Mouse (Mus musculus) c-Kit-positive CD71-negative TER-119-negative erythroid progenitor cells, embryonic 14.5 days (primary cell): Measurements from ENCODE around the gene Pole3.
A peak's percentile ranks its signal among the peaks of the same experiment; 100 is the strongest.

Experiments used
- DNase-seq: peaks from one replicate; pipeline ENCODE4 v3.0.0-alpha.2; 2013; ENCODE audit warnings: low read depth

The Pole3 gene

GRCm38 (mm10) chr4:62524651-62525488 is at the start of gene Pole3, which contains the start of gene 4933430I17Rik:
Pole3 (minus strand) TSS chr4:62525068.
4933430I17Rik (plus strand) TSS chr4:62525369.
- peak; percentile 96 for DNase-seq

DNA sequence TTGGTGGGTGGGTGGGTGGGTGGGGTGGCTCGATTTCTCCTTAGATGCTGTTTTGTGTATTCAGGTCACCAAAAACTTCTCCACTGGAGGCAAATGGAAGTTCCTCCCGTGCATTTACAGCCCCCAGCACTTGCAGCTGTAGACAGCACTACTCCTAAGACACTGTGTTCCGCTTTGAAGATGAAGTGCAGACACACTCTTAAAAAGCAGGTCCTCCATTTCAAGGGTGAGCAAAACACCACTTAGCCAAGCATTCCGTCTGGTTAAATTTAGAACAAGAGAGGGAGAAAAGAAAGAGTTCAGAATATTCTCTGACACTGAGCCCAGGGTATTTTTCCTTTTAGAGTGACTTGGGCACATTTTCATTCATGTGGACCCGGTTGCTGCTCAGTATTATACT is 45.2 kb upstream of the Pole3 start:
- DNase-seq: no peak

- no peak for DNase-seq
Measured at GRCm38 (mm10) chr4:62569603-62570002, 44.7 kb upstream of the Pole3 start.

DNA sequence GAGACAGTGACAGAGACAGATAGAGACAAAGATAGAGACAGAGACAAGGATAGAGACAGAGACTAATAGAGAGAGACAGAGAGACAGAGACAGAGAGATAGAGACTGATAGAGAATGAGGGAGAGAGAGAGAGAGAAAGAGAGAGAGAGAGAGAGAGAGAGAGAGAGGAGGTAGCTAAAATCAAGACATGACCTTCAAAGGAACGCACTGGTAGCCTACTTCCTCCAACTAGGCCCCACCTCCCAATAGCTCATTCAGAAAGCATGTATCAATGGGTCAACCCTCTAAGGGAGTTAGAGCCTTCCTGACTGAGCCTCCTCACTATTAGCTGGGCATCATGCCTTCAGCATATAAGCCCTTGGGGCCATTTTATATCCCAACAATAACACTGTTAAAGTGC is 43.5 kb upstream of the Pole3 start:
- DNase-seq: no peak

DNA sequence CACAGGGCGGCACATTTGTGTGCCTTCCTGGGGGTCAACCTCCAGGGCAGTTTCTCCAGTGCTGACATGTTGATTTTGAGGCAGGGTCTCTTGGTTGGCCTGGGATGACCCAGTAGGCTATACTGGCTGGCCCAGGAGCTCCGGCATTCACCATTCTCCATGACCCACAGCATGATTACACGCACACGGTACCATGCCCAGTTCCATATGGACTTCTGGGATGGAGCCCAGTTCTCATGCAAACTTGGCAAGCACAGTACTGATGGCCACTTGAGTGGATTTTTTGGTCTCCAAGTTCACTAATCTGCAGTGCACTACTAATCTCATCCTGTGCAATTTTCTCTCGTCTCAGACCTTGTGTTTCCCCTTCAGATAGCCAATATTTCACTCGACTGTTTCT is 42.8 kb upstream of the Pole3 start:
- DNase-seq: no peak

DNA sequence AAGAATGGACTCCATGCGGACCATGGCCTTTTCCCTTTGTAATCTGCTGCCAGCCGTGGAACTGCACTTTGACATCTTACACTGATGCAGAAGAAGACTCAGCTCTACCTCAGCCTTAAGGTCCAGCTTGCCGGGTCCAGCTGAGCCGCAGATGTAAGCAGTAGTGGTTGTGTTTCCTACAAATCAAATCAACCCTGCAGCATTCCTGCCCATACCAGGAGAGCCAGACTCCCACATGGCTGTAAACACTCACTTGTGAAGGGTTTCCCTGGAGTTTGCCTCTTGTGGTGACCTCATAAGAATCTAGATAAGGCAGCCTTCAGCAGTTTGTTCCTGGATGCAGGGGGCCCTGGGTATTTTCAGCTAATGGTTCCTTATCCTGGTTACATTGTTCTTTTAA is 41.7 kb upstream of the Pole3 start:
- DNase-seq: no peak

GRCm38 (mm10) chr4:62562006-62562405 is 37.1 kb upstream of the Pole3 start:
- no peak for DNase-seq

DNA sequence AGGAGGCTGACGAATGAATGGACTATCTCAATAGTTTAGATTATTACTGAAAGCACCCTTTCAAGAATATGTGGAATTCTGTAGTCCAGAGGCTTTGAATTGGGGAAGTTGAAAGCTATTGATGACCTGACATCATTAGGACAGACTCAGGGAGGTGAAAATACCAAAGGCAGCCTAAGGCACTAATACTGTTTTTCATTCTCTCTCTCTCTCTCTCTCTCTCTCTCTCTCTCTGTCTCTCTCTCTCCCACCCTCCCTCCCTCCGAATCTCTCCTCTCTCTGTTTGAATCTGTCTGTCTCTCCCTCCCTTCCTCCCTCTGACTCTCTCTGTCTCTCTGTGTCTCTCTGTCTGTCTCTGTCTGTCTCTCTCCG is 36.7 kb upstream of the Pole3 start:
- DNase-seq: no peak

DNA sequence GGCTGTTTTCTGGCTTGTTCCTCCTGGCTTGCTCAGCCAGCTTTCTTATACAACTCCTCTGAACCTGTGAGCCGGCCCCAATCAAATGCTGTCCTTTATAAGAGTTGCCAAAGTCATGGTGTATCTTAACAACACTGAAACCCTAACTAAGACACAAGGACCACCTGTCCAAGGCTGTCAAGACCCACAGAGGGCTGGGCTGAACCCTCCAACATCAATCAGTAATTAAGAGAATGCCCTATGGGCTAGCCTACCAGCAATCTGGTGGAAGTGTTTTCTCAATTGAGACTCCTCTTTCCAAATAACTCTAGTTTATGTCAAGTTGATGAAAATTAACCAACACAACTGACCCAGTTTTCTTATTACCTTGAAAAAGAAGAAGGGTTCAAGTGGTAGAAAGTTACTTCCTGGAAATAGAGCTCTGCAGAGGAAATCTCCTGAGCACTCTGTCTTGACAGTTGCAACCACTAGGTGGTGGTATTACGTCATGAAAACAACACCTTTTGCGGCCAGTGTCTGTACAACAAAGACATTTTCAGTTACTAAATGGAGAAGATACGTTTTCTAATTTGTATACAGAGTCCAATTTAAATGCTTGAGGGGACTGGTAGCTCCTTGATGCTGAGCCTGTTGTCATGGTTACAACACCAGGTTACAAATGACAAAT is 36.2 kb upstream of the Pole3 start:
- peak; percentile 78 for DNase-seq

GRCm38 (mm10) chr4:62559797-62560329 is 35.0 kb upstream of the Pole3 start, which contains the start of gene Rgs3:
Rgs3 (plus strand) TSS chr4:62559847.
- no peak for DNase-seq

DNA sequence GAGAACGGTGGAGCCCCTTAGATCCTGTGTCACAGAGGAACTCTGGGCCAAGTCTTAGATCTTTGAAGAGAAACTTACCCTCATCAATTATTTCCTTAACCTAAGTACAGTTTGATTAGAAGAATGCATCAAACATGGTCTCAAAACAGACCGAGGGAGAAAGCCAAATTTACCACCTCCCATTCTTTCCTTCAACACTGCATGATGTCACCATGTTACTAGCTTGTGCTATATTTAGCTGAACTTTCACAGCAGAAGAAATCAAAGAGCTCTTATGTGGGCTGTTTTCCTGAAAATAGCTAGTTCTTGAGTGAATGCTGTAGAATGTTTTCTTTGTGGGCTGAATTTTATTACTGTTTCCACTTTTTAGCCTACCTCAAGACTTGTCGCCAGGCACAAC is 32.6 kb upstream of the Pole3 start:
- no peak for DNase-seq

DNA sequence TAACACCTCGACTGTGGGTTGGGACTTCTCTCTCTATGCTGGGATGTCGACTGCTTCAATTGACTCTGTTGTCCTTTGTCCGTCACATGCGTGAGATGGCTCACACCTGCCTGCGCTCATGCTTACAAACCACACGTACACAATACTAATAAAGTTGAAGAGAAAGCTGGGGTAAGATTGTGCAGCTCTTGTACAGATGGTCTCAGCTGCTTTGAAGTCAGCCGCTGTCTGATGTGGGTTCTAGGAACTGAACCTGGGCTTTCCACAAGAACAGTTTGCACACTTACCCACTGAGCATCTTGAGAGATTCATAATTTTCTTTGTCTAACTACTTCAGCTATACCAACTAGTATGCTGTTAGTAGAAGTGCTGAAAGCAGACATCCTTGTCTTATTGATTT is 27.1 kb upstream of the Pole3 start:
- DNase-seq: no peak

DNA sequence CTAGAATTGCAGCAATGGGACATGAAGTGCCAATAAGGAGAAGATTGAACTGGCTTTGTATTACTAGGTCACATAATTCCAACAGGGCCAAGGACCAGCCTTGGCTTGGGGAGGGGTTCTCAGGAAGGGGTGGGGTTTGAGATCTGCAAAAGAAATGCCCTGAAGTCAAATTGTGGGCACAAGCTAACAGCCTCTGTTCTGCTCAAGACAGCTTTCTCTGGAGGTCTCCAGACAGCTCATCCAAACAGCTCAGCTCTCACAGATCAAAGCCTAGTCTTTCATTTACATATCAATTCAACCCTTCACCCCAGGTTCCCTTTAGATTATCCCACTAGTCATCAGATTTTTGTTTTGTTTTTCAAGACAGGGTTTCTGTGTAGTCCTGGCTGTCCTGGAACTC is 19.9 kb upstream of the Pole3 start:
- DNase-seq: no peak

DNA sequence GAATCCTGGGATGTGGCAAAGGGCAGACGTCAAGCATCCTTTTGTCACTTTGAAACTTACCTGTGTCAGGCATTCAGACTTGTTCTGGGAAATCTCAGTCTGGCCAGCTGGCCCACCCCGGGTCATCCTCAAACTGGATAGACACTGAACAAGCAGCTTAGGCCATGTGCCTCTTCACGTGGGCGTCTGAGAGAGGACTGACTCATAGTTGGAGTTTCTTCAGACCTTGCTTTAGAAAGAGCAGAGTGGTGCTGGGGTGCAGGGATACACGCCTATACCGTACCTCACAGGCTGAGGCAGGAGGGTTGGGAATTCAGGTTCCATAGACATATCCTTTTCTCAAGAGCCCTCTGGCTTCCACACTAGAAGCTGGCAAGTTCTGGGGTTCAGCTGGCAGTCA is 18.9 kb upstream of the Pole3 start:
- no peak for DNase-seq

DNA sequence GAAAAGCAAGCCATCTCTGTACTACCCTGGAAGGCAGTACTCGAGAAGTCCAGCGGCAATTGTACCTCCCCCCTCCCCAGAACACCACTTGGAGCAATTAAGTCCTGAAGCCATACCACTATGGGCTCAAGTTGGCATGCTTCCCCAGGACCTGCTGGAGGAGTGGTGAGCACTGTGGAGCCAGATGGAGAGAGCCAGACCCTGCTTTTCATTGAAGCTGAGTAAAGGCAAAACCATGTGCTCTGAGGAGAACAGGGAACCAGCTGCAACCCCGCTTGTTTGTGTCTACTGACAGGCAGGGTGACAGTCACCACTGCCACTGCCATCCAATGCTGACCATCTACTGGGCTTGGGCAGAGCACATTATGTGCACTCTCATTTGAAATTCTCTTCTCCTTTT is 16.9 kb upstream of the Pole3 start:
- no peak for DNase-seq

- no peak for DNase-seq
Measured at GRCm38 (mm10) chr4:62533729-62534128, 8.9 kb upstream of the Pole3 start.

DNA sequence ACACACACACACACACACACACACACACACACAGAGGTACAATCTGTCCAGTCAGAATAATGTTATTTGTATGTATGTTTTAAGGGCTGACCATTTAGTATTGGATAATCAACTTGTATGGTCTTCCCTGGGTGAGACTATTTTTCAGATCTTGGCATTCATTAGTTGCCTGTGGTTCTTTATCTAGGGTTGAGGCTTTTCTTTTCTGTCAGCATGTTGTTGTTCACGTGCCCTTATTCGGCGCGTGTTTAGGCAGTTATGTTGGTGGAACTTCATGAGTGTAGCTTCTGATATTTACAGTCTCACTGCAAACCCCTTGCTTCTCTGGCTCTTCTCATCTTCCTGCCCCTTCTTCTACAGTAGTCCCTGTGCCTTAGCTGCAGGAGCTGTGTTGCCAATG is 2.8 kb upstream of the Pole3 start:
- DNase-seq: no peak

DNA sequence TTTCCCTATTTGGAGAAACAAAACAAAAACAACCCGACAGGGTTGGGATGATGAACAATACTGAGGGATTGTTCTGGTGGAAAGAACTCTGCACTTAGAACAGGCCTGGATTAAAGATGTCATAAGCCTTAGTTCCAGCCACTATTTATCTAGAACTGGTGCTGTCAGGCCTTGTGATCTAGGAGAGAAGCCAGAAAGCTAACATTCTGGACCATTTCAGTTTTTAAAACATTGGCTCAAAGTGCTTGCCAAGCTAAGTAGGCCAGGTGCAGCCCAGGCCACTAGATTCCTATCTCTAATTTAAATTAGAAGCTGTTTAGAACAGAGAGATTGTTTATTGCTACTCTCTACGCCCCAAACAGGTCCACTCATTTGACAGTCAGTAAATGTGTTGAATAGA is 1.4 kb upstream of the Pole3 start:
- no peak for DNase-seq

GRCm38 (mm10) chr4:62525489-62525811 is 582 bp upstream of the Pole3 start:
- no peak for DNase-seq

GRCm38 (mm10) chr4:62520892-62521400 is 3.9 kb downstream of the Pole3 start:
- DNase-seq: no peak

DNA sequence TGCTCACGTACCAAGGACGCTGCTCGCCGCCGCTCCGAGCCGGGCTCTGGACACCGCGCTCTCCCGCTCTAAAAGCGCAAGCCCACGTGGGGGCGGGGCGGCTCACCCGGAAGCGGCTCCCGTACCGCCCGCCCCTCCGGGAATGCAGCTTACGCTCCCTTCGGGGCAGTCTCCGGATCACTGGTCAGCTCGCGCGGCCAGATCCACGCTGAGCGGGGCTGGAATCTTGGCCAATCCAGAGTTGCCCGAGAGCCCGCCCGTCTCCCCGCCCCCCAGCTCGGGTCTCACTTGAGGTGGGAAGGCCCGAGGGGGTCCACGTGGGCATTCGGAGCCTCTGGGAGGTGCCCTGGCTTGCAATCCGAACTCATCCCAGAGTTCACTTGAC is 5.0 kb downstream of the Pole3 start, which contains the start of gene Alad:
Alad (minus strand) TSS at position 70 of the 385 bp plus-strand sequence.
- peak; percentile 86 for DNase-seq

DNA sequence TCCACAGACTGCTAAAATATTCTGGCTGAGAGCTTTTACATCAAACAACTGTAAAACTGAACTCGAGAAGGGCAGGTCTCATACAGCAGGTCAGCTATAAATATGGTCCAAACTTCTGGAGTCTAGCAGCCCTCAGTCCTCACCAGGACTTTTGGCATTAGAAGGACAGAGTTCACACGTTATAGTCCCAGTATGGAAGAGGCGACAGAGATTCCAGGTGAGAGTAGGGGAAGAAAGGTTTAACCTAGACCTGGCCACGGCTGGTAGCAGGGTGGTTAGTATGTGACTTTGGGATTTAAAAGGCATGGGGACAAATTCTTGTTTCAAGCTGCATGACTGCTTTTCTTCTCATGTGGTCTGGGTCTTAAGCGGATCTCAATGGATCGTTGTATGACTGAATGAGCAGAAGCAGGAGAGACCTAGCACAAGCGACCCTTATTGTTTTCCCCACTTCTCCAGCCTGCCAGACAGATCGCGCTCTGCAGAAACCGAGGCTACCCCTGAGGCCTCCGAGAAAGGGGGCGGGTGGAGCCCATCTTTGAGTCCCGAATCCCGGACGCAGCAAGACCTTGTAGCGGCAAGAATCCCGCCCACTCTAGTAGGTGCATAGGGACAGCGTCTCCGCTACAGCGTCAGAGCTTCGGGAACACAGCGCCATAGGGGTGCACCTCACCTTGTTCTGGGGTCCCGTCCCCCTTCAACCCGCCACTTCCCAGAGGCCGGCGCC is 5.6 kb downstream of the Pole3 start:
- DNase-seq: no peak
